Mouse (Mus musculus) A20 (cell line): ENCODE results near the gene Gpr137.

ENCODE experiments used
- DNase-seq: peaks from one replicate; pipeline ENCODE4 v3.0.0-alpha.2; 2011; ENCODE audit warnings: low read depth, low spot score

Gene Gpr137

DNA sequence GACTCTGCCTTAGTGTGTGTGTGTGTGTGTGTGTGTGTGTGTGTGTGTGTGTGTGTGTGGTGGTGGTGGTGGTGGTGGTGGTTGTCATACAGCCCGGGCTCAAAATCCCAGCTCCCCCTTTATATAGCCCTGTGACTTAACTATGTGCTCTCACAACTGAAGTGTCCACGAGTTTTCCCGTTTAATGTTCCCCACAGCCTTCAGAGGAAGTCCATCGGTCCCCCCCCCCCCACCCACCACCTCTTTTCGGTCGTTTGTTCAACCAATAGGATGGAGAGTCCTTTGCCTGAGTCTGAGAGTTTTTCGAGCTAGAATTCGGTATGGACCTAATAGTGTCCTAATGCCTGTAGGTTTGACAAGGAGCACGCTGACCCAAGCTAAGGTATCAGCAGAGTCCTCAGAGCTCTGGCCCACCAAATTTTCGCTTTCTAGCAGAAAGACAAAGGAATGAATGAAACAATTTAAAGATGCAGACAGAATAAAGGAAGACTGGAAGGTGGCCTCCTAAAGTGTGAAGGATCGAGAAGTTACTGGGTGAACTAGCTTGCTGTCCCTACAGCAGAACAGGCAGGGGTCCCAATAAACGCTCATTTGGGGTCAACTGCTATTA is 31.4 kb upstream of the Gpr137 start:
- DNase-seq = no peak

DNA sequence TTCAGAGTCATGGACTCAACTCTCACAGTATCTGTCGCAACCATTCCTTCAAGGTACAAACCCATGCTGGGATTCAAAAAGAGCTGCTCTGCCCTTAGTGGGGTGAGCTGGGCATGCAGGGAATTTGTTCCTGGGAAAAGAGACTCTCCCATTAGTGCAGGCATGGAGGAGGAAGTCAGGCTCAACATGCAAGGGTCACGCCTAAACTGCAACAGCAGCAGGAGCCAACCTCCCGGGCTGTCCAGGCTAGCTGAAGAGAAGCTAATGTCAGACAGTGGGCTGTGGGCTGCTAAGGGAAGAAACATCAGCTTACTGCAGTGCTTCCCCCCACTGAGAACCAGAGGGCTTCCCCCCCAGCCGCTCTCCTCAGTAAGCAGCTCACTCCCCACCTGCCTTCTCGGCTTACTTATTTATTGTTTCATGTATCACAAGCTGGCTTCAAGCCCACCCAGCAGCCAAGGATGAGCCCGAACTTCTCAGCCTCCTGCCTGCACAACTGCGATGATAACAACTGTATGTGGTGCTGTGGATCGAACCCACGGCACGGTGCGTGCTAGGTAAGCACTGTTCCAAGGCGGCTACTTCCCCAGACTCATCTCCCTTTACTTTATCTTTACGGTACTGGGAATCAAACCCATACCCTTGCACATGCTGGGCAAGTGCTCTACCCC is 30.1 kb upstream of the Gpr137 start:
- no peak for DNase-seq

DNA sequence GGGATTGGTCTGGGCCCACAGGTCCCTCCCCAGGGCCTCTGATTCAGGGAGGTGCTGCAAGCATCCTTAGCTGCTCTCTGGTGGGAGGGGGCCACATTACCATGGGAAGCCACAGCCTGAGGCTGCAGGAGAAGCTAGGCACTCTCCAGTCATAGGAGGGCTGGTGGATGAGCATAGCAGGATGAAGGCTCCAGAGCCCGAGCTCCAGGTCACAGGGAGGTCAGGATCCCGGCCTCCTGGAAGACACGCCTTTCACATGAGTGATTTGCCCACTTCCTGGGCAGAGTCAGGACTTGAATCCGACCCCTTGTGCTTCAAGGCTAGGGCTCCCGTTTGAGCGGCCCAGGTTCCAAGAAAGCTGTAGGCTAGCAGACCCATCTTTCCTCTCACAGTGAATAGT is 29.4 kb upstream of the Gpr137 start:
- DNase-seq = no peak

DNA sequence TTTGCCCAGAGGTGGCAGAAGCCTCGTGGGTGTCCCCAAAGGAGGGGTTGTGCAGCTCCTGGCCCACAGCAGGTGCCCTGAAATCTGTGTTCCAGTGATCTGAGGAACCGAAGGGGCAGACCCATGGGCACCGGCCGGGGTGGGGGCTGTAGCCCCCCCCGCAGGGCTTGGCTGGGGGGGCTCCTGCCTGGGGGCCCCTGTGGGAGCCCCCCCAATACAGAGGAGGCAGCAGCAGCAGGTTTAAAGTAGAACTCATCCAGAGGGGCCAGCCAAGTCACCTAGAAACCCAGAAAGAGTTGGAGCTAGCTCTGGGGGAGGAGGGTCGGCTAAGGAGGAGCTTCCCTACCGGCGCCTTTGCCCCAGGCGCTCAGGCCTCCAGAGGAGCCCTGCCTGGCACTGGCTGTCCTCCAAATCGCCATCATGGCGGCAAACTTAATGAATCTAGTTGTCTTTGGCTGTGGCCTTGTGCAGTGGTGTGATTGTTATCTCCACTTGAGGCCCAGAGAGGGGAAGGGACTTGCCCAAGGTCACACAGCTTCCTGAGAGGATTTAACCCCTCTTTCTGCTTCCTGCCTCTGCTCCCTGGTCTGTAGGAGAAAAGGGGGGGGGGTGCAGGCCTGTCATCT is 28.3 kb upstream of the Gpr137 start:
- DNase-seq = no peak

DNA sequence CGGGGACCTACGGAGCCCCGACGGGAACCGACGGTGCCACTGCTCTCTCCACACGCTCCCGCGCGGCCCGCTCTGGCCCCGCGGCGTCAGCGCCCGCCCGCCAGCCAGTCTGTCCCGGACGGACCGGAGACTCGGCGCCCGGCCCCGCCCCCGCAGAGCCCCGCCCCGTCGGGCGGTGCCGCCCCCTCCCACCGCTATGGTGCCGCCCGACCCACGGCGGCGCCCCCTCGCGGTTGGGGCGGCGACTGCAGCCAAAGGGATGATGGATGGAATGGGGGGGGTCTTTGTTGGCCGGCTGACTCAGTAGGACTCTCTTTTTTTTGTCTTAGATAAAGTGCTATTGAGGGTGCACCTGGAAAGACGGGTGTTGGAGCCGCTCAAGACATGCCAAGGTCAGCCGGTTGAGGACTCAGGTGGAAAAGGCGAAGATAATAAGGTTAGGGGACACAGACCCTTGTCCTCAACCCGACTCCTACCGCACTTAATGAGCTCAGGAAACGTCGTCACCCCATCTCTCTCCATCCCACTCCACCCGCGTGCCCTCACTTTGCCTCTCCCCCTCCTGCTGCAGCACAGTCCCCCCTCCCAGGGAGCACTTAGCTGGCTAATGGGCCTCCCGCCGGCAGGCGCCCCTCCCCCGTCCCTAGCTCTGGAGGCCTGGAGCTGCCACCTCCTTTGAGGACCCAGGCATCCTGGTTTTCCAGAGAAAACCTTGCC is 27.5 kb upstream of the Gpr137 start:
- DNase-seq = peak; percentile 84

DNA sequence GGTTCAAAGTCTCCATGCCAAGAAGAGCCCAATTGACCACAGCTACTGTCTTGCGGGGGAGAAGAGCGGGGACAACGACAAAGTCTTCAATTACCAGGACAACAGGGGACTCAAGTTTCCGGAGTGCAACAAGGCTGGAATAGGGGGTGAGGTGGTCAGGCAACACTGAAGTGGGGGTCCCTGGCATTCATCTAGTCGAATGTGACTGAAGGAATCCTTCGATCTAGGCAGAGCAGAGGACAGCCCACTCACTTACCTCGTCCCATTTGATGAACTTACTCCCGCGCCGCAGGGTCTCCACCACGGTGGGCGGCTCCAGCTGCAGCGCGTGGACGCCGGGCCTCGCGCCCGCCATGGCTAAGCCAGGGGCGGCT is 27.0 kb upstream of the Gpr137 start:
- DNase-seq = no peak

DNA sequence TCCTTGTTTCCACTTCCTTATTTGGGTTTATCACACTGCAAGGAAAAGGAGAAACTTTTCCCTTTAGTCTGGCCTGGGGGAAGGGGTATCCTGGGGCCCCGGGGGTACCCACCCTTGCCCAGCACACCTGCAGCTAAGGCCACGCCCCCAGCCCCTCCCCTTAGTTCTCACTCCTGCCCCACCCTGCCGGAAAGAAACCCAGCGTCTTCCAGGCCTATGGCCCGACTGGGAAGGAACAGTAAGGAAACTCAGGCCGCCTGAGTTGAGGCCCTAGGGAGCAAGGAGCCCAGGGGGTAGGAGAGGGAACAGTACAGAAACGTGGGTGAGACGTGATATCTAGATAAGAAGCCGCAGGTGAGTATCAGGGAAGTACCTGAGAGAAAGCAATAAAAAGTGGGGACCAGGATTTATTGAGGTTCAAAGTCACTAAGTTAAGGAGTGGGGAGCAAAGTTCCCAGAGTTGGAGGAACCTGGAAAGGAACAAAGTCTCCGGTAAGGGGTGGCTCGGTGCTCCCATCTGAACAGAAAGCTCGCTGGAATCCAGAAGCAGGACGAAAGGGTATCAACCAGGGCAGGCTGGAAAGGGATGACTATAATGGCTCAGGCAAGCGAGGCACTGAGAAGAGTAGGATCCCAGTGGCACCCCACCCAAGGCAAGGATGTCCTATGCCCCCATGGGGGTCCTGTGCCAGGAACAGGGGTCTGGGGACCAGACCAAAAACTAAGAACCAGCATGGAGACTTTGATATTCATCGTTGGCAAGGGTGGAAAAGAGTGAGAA is 26.4 kb upstream of the Gpr137 start:
- peak; percentile 47 for DNase-seq

DNA sequence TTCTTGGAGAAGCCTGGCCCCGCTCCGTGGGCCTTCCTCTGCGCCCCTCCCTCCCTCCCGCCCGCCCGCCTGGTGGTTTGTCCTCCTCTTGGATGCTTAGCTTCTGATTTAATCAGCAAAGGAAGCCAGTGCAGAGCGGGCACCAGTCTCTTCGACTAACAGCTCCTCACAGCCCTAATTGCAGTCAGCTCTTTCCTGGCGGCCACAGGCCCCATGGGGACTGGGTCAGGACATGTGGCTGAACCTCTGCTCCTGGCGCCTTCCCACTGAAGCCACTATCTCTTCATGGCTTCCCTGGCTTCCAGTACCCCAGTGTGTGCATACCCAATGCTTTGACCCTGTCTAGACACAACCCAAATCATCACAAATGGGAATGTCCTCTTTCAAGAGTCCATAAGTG is 14.2 kb upstream of the Gpr137 start:
- no peak for DNase-seq

DNA sequence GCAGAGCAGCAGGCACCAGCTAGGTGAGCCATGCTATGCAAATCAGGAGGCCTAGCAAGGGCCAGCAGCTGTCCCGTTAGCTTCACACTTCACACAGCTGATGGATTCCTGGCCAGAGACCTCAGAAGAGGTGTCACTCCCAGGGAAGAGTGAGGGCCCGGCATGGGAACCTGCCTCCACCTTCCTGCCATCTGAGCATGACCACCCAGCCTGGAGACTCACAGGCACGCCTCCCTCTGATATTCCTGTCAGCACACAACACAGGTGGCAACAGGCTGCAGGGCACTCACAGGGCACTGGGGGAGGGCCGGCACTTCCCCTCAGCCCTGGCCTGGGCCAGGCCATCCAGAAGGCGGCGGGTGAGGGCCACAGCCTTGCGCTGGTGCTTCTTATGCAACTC is 13.1 kb upstream of the Gpr137 start:
- DNase-seq = peak; percentile 60

DNA sequence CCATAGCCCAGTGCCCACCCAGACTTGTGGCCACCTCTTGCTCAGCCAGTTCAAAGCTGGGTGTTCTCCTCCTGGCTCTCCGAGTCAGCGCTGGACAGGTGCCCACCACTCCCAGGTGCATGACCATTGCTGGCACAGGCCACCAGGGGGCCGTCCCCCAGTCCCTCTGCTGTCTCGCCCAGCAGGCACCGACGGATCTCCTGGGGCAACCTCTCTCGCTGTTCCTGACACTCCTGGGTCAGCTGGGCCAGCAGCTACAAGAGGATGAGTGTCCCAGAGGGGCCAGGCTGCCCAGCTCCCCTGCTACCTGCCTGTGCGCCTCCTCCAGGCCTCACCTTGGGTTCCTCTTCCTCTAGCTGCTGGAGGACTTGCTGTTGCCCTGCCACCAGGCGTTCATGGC is 11.8 kb upstream of the Gpr137 start:
- peak; percentile 47 for DNase-seq

DNA sequence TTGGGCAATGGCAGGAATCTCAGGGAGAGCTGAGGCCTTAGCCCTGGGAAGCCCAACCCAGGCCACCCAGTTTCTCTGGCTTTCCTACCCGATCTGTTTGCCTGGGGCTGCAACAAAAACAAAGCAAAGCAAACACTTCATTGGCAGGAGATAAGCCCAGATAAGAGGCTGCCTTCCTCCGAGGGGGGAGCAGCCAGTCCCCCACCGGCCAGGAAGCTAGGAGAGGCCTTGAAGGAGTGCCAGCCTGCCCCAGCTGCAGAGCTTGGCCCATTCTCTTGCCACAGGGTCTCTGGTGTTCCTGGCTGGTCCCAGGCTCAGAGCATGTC is 10.4 kb upstream of the Gpr137 start:
- DNase-seq = no peak

DNA sequence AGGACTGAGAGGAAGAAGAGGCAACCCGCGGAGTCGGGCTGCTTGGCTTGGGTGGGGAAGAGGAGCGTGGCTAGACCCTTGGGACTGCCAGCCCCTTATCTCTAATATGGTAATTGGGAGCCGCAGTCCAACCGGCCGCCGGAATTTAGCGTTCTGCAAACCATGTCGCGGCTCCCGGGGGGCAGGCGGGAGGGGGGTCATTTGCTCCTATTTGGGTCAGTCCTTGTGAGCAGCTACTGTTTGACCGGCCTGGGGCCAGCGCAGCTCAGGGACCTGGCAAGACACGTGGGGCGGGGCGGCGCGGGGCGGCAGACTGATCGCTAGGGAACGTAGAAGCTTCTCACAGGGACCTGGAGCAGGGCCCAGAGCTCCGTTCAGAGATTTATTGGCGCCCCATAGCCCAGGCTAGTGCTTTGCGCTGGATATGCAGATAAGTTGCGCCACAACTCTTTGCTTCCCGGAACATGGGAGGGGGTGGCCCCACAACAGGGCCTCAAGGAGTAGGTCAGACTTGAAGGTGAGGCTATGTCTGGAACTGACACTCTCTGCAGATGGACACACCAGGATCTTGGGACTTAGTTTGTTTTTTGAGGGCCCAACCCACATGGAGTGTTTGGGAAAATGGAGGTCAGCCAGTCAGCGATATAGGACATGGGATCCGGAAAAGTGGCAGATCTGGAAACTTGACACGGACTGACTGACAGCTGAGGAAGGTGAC is 9.9 kb upstream of the Gpr137 start:
- peak; percentile 64 for DNase-seq

DNA sequence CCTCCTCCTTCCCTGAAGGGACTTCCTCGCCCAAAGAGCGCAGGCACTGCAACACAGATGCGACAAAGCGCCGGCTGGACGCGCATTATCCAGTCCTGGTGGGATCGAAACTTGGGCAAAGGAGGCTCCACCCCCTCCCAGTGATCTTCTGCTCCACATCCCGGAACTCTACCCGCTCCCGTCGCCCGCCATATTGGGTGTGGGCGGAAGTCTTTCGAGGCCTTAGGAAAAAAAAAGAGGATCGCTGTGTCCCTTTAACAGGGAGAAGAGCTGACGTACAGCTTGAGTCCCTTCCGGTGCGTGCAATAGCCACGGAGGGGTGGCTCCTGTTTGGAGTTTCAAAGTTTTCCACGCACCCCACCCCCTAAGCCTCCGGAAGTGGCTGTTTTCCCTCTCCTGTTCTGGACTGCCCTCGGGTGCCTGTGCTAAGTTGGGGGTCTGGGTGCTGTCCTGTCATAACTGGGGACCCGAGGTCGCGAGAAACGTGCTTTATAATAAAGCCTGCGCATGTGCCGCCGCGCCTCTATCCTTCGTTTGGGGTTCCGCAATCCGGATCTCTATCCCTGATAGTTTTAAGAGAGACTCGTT is 9.2 kb upstream of the Gpr137 start:
- DNase-seq = peak; percentile 89

DNA sequence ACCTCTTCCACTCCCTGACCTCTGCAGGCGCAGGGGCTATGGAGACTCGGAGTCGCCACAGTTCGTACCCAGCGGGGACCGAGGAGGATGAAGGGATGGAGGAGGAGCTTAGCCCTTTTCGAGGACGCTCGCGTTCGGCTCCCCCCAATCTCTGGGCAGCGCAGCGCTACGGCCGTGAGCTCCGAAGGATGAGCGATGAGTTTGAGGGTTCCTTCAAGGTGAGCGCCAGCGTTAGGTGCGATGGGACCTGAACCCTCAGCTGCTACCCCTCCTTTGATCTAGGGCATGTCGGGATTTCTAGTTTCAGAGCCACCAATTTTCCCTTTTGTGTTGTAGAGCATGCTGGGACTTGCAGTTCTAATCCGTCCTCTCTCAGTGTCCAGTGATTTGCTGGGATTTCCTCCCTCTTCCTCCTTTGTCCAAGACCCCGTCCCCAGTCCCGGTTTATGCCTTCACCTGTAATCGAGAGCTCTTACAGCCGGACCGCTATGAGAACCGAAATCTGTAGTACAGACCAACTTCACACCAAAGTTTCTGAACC is 8.4 kb upstream of the Gpr137 start:
- peak; percentile 77 for DNase-seq

DNA sequence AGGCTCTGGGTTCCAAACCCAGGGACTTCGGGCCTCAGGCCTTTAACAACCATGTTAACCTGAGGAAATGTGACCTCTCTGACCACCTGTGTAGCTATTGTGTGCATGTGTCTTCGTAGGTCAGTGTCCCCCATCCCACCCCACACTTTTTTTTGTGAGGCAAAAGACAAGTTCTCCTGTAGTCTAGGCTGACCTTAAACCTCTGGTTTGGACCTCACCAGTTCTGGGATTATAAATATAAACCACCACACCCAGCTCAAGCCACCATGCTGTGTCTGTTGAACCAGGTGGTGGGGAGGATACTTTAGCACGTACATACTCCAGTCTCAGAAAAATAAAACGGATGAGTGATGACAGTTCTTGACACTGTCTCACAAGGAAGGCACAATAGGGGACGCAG is 7.7 kb upstream of the Gpr137 start:
- DNase-seq = no peak

DNA sequence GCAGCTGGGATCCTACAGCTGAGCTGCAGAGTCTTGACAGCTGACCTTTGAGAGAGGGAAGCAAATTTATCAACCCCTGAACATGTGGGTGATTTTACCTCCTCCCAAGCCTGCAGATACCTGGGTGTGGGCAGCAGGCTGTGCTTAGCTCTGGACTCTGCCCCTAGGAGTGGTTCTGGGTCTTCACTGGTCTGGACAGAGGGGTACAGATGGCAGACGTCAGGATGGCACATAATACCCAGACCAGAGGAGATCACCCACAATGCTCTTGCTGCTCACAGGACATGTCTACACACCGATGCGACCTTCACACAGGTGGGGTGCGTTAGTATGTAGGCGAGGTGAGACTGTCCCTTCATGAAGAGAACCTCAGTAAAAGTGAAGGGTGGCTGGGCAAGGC is 7.3 kb upstream of the Gpr137 start:
- DNase-seq = no peak

DNA sequence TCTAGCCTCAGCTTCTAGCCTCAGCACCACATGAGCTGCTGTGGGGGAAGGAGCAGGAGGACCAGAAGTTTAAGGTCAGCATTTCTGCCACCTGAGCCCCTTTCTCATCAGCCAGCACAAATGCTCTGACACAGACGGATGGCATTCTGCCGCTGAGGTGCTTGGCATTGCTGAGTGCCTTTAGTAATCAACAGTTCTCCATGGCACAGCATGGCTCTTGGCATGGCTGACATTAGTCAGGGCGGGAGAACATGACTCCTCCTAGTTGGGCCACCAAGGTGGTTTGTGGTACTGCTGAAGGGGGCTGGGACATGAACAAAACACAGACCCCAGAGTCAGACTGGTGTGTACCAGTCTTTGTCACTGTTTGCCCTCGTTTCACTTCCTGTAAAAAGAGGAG is 5.9 kb upstream of the Gpr137 start:
- DNase-seq = no peak

DNA sequence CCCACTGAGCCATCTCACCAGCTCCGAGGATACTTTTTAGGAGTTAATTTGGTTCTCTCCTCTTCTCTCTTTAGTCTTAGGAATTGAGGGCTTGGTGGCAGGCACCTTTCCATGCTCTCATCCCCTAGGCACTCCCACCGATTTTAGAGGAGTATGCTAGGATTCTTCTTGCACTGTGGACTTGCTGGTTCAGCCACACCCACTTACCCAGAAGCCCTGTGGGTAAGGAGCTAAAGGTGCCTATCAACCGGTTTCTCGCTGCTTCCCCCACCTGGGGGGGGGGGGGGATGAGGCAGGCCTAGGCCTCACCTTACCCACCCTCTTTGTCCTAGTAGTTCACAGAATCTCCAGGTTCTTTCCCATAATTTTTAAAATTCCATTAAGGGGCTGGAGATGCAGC is 5.5 kb upstream of the Gpr137 start:
- no peak for DNase-seq

DNA sequence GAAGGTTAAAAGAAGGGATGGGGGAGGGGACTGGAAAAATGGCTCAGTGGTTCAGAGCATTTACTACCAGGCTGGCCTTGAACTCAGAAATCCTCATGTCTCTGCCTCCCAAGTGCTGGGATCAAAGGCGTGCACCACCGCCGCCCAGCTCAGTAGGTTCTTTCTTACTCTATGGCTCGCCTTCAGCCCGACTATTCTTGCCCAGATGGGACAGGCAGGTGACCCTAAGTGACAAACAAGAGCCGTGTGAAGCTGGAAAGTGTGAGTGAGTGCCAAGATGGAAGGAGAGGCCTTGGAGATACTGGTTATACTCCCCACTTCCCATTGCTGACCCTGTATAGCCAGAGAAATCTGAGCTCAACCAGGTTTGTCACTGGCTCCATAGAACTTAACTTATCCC is 1.4 kb upstream of the Gpr137 start:
- no peak for DNase-seq

DNA sequence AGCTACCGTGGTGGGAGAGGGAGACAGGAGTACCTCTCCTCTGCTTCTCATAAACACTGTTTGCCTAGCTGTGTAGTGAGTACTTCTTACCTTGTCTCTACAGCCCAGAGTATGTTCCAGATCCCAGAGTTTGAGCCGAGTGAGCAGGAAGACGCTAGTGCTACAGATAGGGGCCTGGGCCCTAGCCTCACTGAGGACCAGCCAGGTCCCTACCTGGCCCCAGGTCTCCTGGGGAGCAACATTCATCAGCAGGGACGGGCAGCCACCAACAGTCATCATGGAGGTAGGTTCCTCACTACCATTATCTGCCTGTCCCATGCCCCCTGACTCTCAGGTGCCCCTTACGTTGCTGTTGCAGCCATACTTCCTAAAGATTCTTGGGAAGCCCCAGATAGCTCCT is 484 bp upstream of the Gpr137 start:
- DNase-seq = no peak
